Mouse (Mus musculus): ENCODE results near the gene Chmp5. TPM values are rescaled to one million over a fixed set of nuclear protein-coding genes. Genes with fewer than 3 reads are reported as not detected.

The Chmp5 gene
- polyA plus RNA-seq, 2 experiments: 24.5 to 42.7 TPM

DNA sequence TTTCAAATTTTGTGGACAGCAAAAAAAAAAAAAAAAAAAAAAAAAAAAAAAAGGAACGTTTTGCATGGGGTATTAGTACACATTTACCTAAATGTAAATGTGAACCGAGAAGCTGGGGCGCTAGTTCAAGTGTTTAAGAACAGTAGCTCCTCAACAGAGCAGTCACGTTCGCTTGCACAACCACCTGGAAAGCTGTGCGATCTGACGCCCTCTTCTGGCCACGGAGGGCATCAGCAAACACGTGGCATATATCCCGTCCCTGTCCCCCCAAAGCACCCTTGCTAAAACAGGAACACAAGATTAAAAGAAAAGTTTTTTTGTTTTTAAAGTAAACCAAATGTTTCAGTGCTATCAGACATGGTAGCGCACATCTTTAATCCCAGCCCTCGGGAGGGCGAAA is 23.5 kb downstream of the Chmp5 start:
- 19% methylated on average over 13 of the region's 13 CpGs for WGBS (ENCODE audit: insufficient replicate concordance)

DNA sequence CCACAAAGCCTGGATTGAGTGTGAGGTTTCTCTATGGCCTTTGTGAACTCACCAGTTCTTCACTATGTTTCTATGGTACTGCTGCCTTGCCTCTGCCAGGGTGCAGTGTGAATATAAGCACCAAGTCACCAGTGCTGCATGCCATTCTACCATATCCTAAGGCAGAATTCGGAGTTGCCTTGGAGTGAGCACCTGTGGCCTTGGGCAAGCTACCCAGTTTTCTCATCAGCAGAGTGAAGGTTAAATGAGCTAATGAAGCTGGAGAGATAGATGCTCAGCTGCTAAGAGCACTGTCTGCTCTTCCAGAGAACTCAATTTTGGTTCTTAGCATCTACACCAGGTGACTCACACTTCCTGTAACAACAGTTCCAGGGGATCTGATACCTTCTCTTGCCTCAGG is 25.8 kb downstream of the Chmp5 start:
- Histone ChIP-seq H3K4me2 (ENCODE audit: low read depth) (no peak overlapping the region), H3K9me3 (ENCODE audit: control insufficient read depth, low read length) (no peaks in the 10 kb centered on the region), H3K36me3 (replicated peaks; ENCODE audit: control insufficient read depth, insufficient read depth, low read depth) (peaks cover 20% of the 10 kb centered on the region), H3K27ac (no peak overlapping the region), H3K9ac (replicated peaks) (no peak overlapping the region), H3K27me3 (ENCODE audit: control insufficient read depth, insufficient read depth, low read length) (no peaks in the 10 kb centered on the region), H3K4me3 (ENCODE audit: insufficient read depth in 1 of 2, low read depth in 2 of 2, low read length in 2 of 2) (no peak overlapping the region), H3K4me1 (replicated peaks; ENCODE audit: control insufficient read depth in 2 of 2, insufficient read depth in 2 of 2, low read length in 1 of 2) (peaks cover 13 to 23% of the 10 kb centered on the region in 2 experiments)
- 79% methylated on average over 1 of the region's 1 CpGs for WGBS (ENCODE audit: insufficient replicate concordance)
- ATAC-seq (ENCODE audit: insufficient read depth) (no peak), DNase-seq (ENCODE audit: low read depth in 3 of 3, low spot score in 3 of 3) (no peak)
- no peak for TF ChIP-seq EP300 (IDR thresholded peaks at IDR 0.05; ENCODE audit: low read depth)
- TF ChIP-seq CTCF (IDR thresholded peaks at IDR 0.05; ENCODE audit: low read depth): no peak

More for the DNA sequence above, 23.5 kb downstream of the Chmp5 start:
- Histone ChIP-seq H3K4me3 (ENCODE audit: insufficient read depth in 1 of 2, low read depth in 2 of 2, low read length in 2 of 2) (peak overlapping the region; percentile 74 to 99), H3K4me1 (replicated peaks; ENCODE audit: control insufficient read depth in 2 of 2, insufficient read depth in 2 of 2, low read length in 1 of 2) (peaks cover 13 to 23% of the 10 kb centered on the region in 2 experiments), H3K9ac (replicated peaks) (peak overlapping the region; percentile 71), H3K27ac (peak overlapping the region; percentile 79), H3K9me3 (ENCODE audit: control insufficient read depth, low read length) (no peaks in the 10 kb centered on the region), H3K36me3 (replicated peaks; ENCODE audit: control insufficient read depth, insufficient read depth, low read depth) (peaks cover 6% of the 10 kb centered on the region), H3K4me2 (ENCODE audit: low read depth) (peak overlapping the region; percentile 92), H3K27me3 (ENCODE audit: control insufficient read depth, insufficient read depth, low read length) (no peaks in the 10 kb centered on the region)
- ATAC-seq (ENCODE audit: insufficient read depth) (no peak), DNase-seq (ENCODE audit: low read depth in 3 of 3, low spot score in 3 of 3) (peak; percentile 58 to 63 (median 60))
- TF ChIP-seq CTCF (IDR thresholded peaks at IDR 0.05; ENCODE audit: low read depth): peak; percentile 91
- no peak for TF ChIP-seq EP300 (IDR thresholded peaks at IDR 0.05; ENCODE audit: low read depth)

DNA sequence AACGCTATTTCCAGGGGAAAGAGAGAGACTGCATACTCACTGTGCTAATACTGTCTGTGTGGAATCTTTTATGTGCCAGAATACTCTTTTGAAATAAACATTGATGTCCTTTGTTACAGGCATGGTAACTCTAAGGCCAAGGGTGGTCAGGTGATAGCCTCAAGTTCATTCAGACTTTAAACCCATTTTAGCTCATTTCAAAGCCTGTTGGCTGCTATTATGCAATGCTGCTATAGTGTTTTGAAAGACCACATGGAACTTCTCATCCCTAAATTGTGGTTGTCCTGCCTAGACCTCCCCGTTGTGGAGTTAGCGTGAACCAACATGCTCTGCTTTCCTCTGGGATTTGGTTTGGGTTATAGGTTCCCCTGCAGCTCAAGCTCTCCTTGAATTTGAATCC is 27.5 kb downstream of the Chmp5 start:
- H3K4me3 ChIP-seq (ENCODE audit: insufficient read depth in 1 of 2, low read depth in 2 of 2, low read length in 2 of 2): no peak overlapping the region
- H3K27ac ChIP-seq: no peak overlapping the region
- 81% methylated on average over 3 of the region's 3 CpGs for WGBS (ENCODE audit: insufficient replicate concordance)
- no peaks in the 10 kb centered on the region for H3K27me3 ChIP-seq (ENCODE audit: control insufficient read depth, insufficient read depth, low read length)
- no peak overlapping the region for H3K9ac ChIP-seq (replicated peaks)
- no peak overlapping the region for H3K4me2 ChIP-seq (ENCODE audit: low read depth)
- TF ChIP-seq CTCF (IDR thresholded peaks at IDR 0.05; ENCODE audit: low read depth) (no peak), EP300 (IDR thresholded peaks at IDR 0.05; ENCODE audit: low read depth) (no peak)
- no peak for ATAC-seq (ENCODE audit: insufficient read depth)
- H3K36me3 ChIP-seq (replicated peaks; ENCODE audit: control insufficient read depth, insufficient read depth, low read depth): peaks cover 27% of the 10 kb centered on the region
- no peaks in the 10 kb centered on the region for H3K9me3 ChIP-seq (ENCODE audit: control insufficient read depth, low read length)
- H3K4me1 ChIP-seq (replicated peaks; ENCODE audit: control insufficient read depth in 2 of 2, insufficient read depth in 2 of 2, low read length in 1 of 2): peaks cover 13 to 23% of the 10 kb centered on the region in 2 experiments
- DNase-seq (ENCODE audit: low read depth in 3 of 3, low spot score in 3 of 3): no peak

DNA sequence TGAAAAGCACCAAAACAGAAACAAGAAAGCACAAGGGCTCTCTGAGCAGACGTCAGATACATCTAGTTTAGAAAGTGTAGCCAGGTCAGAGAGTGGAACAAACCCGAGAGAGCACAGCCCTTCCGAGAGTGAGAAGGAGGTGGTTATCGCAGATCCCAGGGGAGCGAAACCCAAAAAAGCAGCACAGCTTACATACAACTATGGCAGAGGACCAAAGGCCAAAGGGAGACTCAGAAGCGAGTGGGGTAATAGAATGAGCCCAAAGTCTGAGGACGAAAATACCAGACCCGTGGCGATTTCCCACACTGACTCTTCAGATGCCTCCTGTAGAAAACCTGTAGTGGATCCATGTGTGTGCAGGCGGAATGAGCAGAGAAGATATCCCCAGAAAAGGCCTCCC is 28.4 kb downstream of the Chmp5 start:
- H3K36me3 ChIP-seq (replicated peaks; ENCODE audit: control insufficient read depth, insufficient read depth, low read depth): peaks cover 27% of the 10 kb centered on the region

DNA sequence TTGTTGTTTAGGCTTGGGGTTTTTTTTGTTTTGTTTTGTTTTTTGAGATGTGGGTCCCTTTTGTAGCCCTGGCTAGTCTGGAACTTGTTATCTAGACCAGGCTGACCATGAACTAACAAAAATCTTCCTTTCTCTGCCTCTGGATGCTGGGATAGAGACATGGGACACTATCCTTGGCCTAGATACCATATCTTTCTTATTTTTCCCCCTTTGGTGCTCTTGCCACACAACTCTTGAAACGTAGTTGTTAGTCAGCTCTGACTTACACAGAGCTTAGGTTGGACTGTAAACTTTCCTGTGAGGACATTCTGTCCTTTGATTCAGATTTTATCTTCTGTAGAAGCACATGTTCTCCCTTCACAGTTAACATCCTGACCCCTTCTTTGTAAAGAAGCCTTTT is 31.2 kb downstream of the Chmp5 start:
- no peak for DNase-seq (ENCODE audit: low read depth in 3 of 3, low spot score in 3 of 3)
- no peak overlapping the region for H3K27ac ChIP-seq
- H3K9ac ChIP-seq (replicated peaks): no peak overlapping the region
- peaks cover 0 to 2% of the 10 kb centered on the region in 2 experiments; a peak in 1 of 4 replicates for H3K4me1 ChIP-seq (replicated peaks; ENCODE audit: control insufficient read depth in 2 of 2, insufficient read depth in 2 of 2, low read length in 1 of 2)
- no peak overlapping the region for H3K4me3 ChIP-seq (ENCODE audit: insufficient read depth in 1 of 2, low read depth in 2 of 2, low read length in 2 of 2)
- H3K27me3 ChIP-seq (ENCODE audit: control insufficient read depth, insufficient read depth, low read length): no peaks in the 10 kb centered on the region
- no peak for TF ChIP-seq EP300 (IDR thresholded peaks at IDR 0.05; ENCODE audit: low read depth)
- no peak for TF ChIP-seq CTCF (IDR thresholded peaks at IDR 0.05; ENCODE audit: low read depth)
- H3K9me3 ChIP-seq (ENCODE audit: control insufficient read depth, low read length): no peaks in the 10 kb centered on the region
- no peak for ATAC-seq (ENCODE audit: insufficient read depth)
- no peak overlapping the region for H3K4me2 ChIP-seq (ENCODE audit: low read depth)
- WGBS (ENCODE audit: insufficient replicate concordance): 74% methylated on average over 1 of the region's 1 CpGs
- H3K36me3 ChIP-seq (replicated peaks; ENCODE audit: control insufficient read depth, insufficient read depth, low read depth): peaks cover 35% of the 10 kb centered on the region

More for the DNA sequence above, 28.4 kb downstream of the Chmp5 start:
- no peak overlapping the region for H3K27ac ChIP-seq
- 86% methylated on average over 10 of the region's 10 CpGs for WGBS (ENCODE audit: insufficient replicate concordance)
- no peak for ATAC-seq (ENCODE audit: insufficient read depth)
- TF ChIP-seq EP300 (IDR thresholded peaks at IDR 0.05; ENCODE audit: low read depth) (no peak), CTCF (IDR thresholded peaks at IDR 0.05; ENCODE audit: low read depth) (no peak)
- DNase-seq (ENCODE audit: low read depth in 3 of 3, low spot score in 3 of 3): no peak
- no peak overlapping the region for H3K4me2 ChIP-seq (ENCODE audit: low read depth)
- peaks cover 12 to 22% of the 10 kb centered on the region in 2 experiments for H3K4me1 ChIP-seq (replicated peaks; ENCODE audit: control insufficient read depth in 2 of 2, insufficient read depth in 2 of 2, low read length in 1 of 2)
- no peaks in the 10 kb centered on the region for H3K27me3 ChIP-seq (ENCODE audit: control insufficient read depth, insufficient read depth, low read length)
- no peak overlapping the region for H3K4me3 ChIP-seq (ENCODE audit: insufficient read depth in 1 of 2, low read depth in 2 of 2, low read length in 2 of 2)
- no peaks in the 10 kb centered on the region for H3K9me3 ChIP-seq (ENCODE audit: control insufficient read depth, low read length)
- H3K9ac ChIP-seq (replicated peaks): no peak overlapping the region
